ENCODE assay signal across 8 mouse cellular contexts in the genomic region with DNA sequence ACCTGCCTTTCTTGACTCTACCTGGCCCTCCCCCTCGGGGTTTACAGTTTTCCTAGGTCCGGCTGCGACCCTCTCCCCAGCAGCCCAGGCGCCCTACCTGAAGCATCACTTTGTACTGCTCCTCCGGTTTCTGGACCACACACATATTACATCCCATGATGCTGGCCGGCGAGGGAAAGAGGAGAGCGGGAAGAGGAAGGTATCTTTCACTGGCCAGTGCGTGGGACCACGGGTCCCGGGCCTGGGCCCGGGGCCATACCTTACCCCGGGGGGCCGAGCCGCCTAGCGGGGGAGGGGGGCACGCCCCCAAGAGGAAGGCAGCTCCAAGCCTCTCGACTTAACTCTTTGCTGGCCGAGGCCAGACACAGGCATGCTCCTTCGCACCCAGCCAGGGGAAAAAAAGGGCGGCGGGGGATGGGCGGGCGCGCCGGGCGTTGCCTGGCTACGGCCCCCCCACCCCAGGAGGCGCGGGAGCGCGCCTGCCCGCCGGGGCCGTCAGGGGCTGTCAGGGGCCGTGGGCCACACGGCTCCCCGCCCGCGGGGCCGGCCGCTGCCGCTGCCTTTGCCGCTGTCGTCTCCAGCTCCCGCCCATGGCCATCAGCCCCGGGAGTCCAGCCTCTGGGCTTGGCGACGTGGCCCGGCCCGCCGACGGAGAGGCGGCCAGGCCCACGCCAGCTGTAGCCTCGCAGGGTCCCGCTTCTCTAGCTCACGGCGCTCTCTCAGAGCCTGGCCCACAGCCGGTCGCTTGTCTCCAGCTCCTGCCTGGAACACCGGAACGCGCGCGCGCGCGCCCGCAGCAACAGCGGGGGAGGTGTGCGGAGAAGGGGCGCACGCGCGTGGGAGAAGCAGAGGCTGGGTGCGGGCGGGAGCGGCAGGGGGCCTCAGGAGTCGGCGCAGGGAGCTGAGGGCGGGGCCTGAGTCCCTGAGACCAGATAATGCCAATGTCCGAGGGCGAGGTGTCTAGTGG. TPM values are rescaled to one million over a fixed set of nuclear protein-coding genes. Genes with fewer than 3 reads are reported as not detected.
DNase-seq lines count a peak whose midpoint lies in the region; ATAC-seq and TF ChIP-seq lines count a peak whose summit lies in the region.

A gene (minus strand): TSS at position 785 of the 967 bp plus-strand sequence.

- H3K4me2 ChIP-seq in heart, embryonic 14.5 days (ENCODE audit: low read length) = peak within 1 kb of the TSS; percentile 83
- H3K4me2 ChIP-seq in liver, embryonic 16.5 days (ENCODE audit: low read depth, low read length) = peak within 1 kb of the TSS; percentile 61

- H3K79me3 ChIP-seq in C2C12 (ENCODE audit: low read depth) = no peaks in the 10 kb centered on the region

- H3K79me2 ChIP-seq in C2C12 (ENCODE audit: control insufficient read depth, insufficient read depth) = no peaks in the 10 kb centered on the region

- peak within 1 kb of the TSS; percentile 67 for H3K9ac ChIP-seq in heart, embryonic 14.5 days (ENCODE audit: low read length)
- peak within 1 kb of the TSS; percentile 28; the same call in 1 of the 2 replicates for H3K9ac ChIP-seq in liver, embryonic 16.5 days (ENCODE audit: low read depth, low read length)

- H3K36me3 ChIP-seq in C2C12 (ENCODE audit: control insufficient read depth, insufficient read depth) = no peaks in the 10 kb centered on the region
- H3K36me3 ChIP-seq in heart, embryonic 14.5 days (ENCODE audit: control insufficient read depth, insufficient read depth, low read length) = no peaks in the 10 kb centered on the region
- H3K36me3 ChIP-seq in liver, embryonic 16.5 days (ENCODE audit: control insufficient read depth, insufficient read depth) = no peaks in the 10 kb centered on the region

- H3ac ChIP-seq in C2C12 (ENCODE audit: control insufficient read depth, insufficient read length, low read depth) = peak within 1 kb of the TSS; percentile 10

- H3K4me3 ChIP-seq in C2C12 (ENCODE audit: insufficient read depth, poor library complexity, severe bottlenecking) = no peak within 1 kb of the TSS
- H3K4me3 ChIP-seq in bone marrow, adult 2 months (replicated peaks; ENCODE audit: control insufficient read depth, low read depth, low read length) = peak within 1 kb of the TSS; percentile 39
- peak within 1 kb of the TSS; percentile 59 to 66 for H3K4me3 ChIP-seq in heart, embryonic 14.5 days (ENCODE audit: control insufficient read depth in 1 of 2, insufficient read depth in 1 of 2, low read depth in 1 of 2, low read length in 2 of 2)
- H3K4me3 ChIP-seq in liver, embryonic 16.5 days (ENCODE audit: low read depth, low read length) = peak within 1 kb of the TSS; percentile 47

- H3K27me3 ChIP-seq in C2C12 (ENCODE audit: control insufficient read depth, insufficient read depth, insufficient read length) = peaks cover 17% of the 10 kb centered on the region
- peaks cover 21% of the 10 kb centered on the region for H3K27me3 ChIP-seq in heart, embryonic 14.5 days (ENCODE audit: control insufficient read depth, insufficient read depth, low read length)
- H3K27me3 ChIP-seq in liver, embryonic 16.5 days (ENCODE audit: control insufficient read depth, insufficient read depth, low read depth, low read length) = peaks cover 33% of the 10 kb centered on the region

- no peak for TF ChIP-seq CTCF in C2C12 (IDR thresholded peaks at IDR 0.05; ENCODE audit: control insufficient read depth, insufficient read depth, insufficient read length)
- TF ChIP-seq CTCF in bone marrow, adult 2 months (IDR thresholded peaks at IDR 0.05; ENCODE audit: control insufficient read depth, insufficient read depth, low read length) = no peak

- DNase-seq in fibroblast of lung, adult 2 months (ENCODE audit: low read depth) = peak; percentile 11
- DNase-seq in kidney, postnatal 36 days = peak; percentile 19 to 66
- peak; percentile 11 for DNase-seq in ovary, postnatal 10 days (ENCODE audit: low spot score)
- DNase-seq in thymus, postnatal 36 days = peak; percentile 61 to 77

- 10% methylated on average over 70 of the region's 84 CpGs for WGBS in bone marrow, adult 2 months
- WGBS in heart, embryonic 14.5 days = 13% methylated on average over 51 of the region's 84 CpGs
- 24% methylated on average over 65 of the region's 84 CpGs for WGBS in liver, embryonic 16.5 days (ENCODE audit: insufficient replicate concordance)

- no peak for TF ChIP-seq POLR2A in bone marrow, adult 2 months (IDR thresholded peaks at IDR 0.05; ENCODE audit: borderline replicate concordance, control insufficient read depth, low read depth, low read length)

- ATAC-seq in heart, embryonic 14.5 days (ENCODE audit: insufficient number of reproducible peaks, insufficient read depth, low FRiP score, low read depth) = peak; percentile 56; the same call in 1 of the 2 replicates
- ATAC-seq in liver, embryonic 16.5 days (ENCODE audit: low read depth) = 0 out of 2 replicates have a peak, but pooled peaks have one; percentile 7

- no peak within 1 kb of the TSS for H3K27ac ChIP-seq in bone marrow, adult 2 months (ENCODE audit: control insufficient read depth, insufficient read depth, low read depth, low read length, poor library complexity)
- H3K27ac ChIP-seq in heart, embryonic 14.5 days (replicated peaks in 1 of 2; ENCODE audit: control insufficient read depth in 1 of 2, insufficient read depth in 1 of 2, low read depth in 2 of 2, low read length in 2 of 2) = no peak within 1 kb of the TSS
- H3K27ac ChIP-seq in liver, embryonic 16.5 days (ENCODE audit: low read length) = no peak within 1 kb of the TSS

- H3K9me3 ChIP-seq in heart, embryonic 14.5 days (ENCODE audit: control insufficient read depth, low read length) = no peaks in the 10 kb centered on the region
- H3K9me3 ChIP-seq in liver, embryonic 16.5 days (replicated peaks; ENCODE audit: control insufficient read depth, low read length) = no peaks in the 10 kb centered on the region

- no peaks in the 10 kb centered on the region for H3K4me1 ChIP-seq in bone marrow, adult 2 months (ENCODE audit: control insufficient read depth, insufficient read depth, low read length)
- peaks cover 0 to 2% of the 10 kb centered on the region in 2 experiments; a peak in 1 of 4 replicates for H3K4me1 ChIP-seq in heart, embryonic 14.5 days (ENCODE audit: control insufficient read depth in 2 of 2, insufficient read depth in 2 of 2, low read length in 2 of 2)
- H3K4me1 ChIP-seq in liver, embryonic 16.5 days (ENCODE audit: control insufficient read depth, low read depth, low read length) = no peaks in the 10 kb centered on the region

TF ChIP-seq in C2C12, 6 proteins besides CTCF, POLR2A, EP300 and RAD21:
- TF ChIP-seq MYOG (IDR thresholded peaks at IDR 0.05; ENCODE audit: control insufficient read depth, extremely low read depth, insufficient read length) (no peak), USF1 (IDR thresholded peaks at IDR 0.05; ENCODE audit: low read depth) (no peak), MYOD1 (IDR thresholded peaks at IDR 0.05; ENCODE audit: control insufficient read depth, insufficient read length, low read depth) (no peak), MAX (IDR thresholded peaks at IDR 0.05) (no peak), FOSL1 (IDR thresholded peaks at IDR 0.05; ENCODE audit: insufficient read depth, low read length, poor library complexity, severe bottlenecking) (no peak), CEBPB (IDR thresholded peaks at IDR 0.05; ENCODE audit: low read depth) (no peak)

RNA-seq across cellular contexts. Expression of the gene that starts here (rescaled TPM):
- polyA plus RNA-seq in C2C12 (2012; fragmentation: generic; extraction: Trizol) = 0.18 TPM
- 2.2 and 4.7 TPM in 2 replicates for polyA plus RNA-seq in bone marrow, adult 2 months (2011; ENCODE audit: insufficient read depth, insufficient read length, low replicate concordance, missing spikeins)
- 0.40 and 0.42 TPM in 2 replicates for polyA plus RNA-seq in heart, embryonic 14.5 days (2014; fragmentation: Nextera tagmentation; extraction: Ambion mirVana)
- polyA plus RNA-seq in liver, embryonic 16.5 days (2015; fragmentation: Nextera tagmentation; extraction: Ambion mirVana) = 0.02 and 0.08 TPM in 2 replicates

Comparison
In these comparisons a context has a peak if more than half of its experiments do, and no peak if none do; other contexts are left out.
1. Peak in ATAC-seq, H3K4me3 ChIP-seq, H3K9ac ChIP-seq and H3K4me2 ChIP-seq in heart, embryonic 14.5 days; RNA of the gene not detected or under 1 TPM.
2. Peak in ATAC-seq, H3K4me3 ChIP-seq, H3K9ac ChIP-seq and H3K4me2 ChIP-seq in liver, embryonic 16.5 days; RNA of the gene not detected or under 1 TPM.
3. DNase-seq: peak in every context shown above with its lines; median percentile 69 in thymus, postnatal 36 days; 42 in kidney, postnatal 36 days; 11 in fibroblast of lung, adult 2 months; 11 in ovary, postnatal 10 days.